Mouse (Mus musculus): ENCODE data around the gene Fam102b. TPM values are rescaled to one million over a fixed set of nuclear protein-coding genes. Genes with fewer than 3 reads are reported as not detected.
A peak's percentile ranks its signal among the peaks of the same experiment; 100 is the strongest.

Gene Fam102b
- 10 to 100 TPM; 14.8 to 18.0 TPM for total RNA-seq (2021)
- long read RNA-seq, experiment 1, full-length matches to known transcripts, result 2 of 3 reads
- long read RNA-seq, experiment 1, partial matches to known transcripts, result 0 of 3 reads
- long read RNA-seq, experiment 1, other reads (novel, unspliced or antisense), result 1 of 3 reads
- long read RNA-seq, experiment 2, full-length matches to known transcripts, result 3 of 3 reads
- long read RNA-seq, experiment 2, partial matches to known transcripts, result 0 of 3 reads
- long read RNA-seq, experiment 2, other reads (novel, unspliced or antisense), result 0 of 3 reads

- DNase-seq, result peak; percentile 96
These were observed at the start of gene Fam102b for GRCm38 (mm10) chr3:109027515-109027987. Gene Fam102b, minus strand, starts transcription at chr3:109027607.

GRCm38 (mm10) chr3:109062989-109063388 is 35.6 kb upstream of the Fam102b start:
- peak; percentile 46 for DNase-seq

GRCm38 (mm10) chr3:109062391-109062790 is 35.0 kb upstream of the Fam102b start:
- no peak for DNase-seq

- no peak for DNase-seq
These were observed 32.5 kb upstream of the Fam102b start for GRCm38 (mm10) chr3:109059903-109060302.

GRCm38 (mm10) chr3:109051946-109052331 is 24.5 kb upstream of the Fam102b start:
- DNase-seq, result no peak

GRCm38 (mm10) chr3:109051056-109051945 is 23.9 kb upstream of the Fam102b start:
- peak; percentile 21 for DNase-seq

- DNase-seq, result no peak
These were observed 20.4 kb upstream of the Fam102b start for GRCm38 (mm10) chr3:109047707-109048283.

GRCm38 (mm10) chr3:109046428-109046827 is 19.0 kb upstream of the Fam102b start:
- no peak for DNase-seq

GRCm38 (mm10) chr3:109043395-109043794 is 16.0 kb upstream of the Fam102b start:
- DNase-seq, result no peak

- DNase-seq, result no peak
These were observed 13.5 kb upstream of the Fam102b start for GRCm38 (mm10) chr3:109040908-109041307.

GRCm38 (mm10) chr3:109034411-109034810 is 7.0 kb upstream of the Fam102b start:
- DNase-seq, result peak; percentile 25

GRCm38 (mm10) chr3:109032306-109032705 is 4.9 kb upstream of the Fam102b start:
- DNase-seq, result no peak

GRCm38 (mm10) chr3:109031626-109032025 is 4.2 kb upstream of the Fam102b start:
- DNase-seq, result peak; percentile 16

GRCm38 (mm10) chr3:109030817-109031216 is 3.4 kb upstream of the Fam102b start:
- DNase-seq, result peak; percentile 21

- DNase-seq, result peak; percentile 31
These were observed 2.3 kb upstream of the Fam102b start for GRCm38 (mm10) chr3:109029661-109030060.

- DNase-seq, result peak; percentile 55
These were observed 376 bp downstream of the Fam102b start for GRCm38 (mm10) chr3:109026991-109027470.

GRCm38 (mm10) chr3:109026462-109026990 is 881 bp downstream of the Fam102b start:
- peak; percentile 15 for DNase-seq

- peak; percentile 82 for DNase-seq
These were observed 1.8 kb downstream of the Fam102b start for GRCm38 (mm10) chr3:109025579-109025978.

GRCm38 (mm10) chr3:109023066-109023465 is 4.3 kb downstream of the Fam102b start:
- DNase-seq, result no peak

GRCm38 (mm10) chr3:109021720-109022516 is 5.5 kb downstream of the Fam102b start:
- no peak for DNase-seq

GRCm38 (mm10) chr3:109018336-109018735 is 9.1 kb downstream of the Fam102b start:
- no peak for DNase-seq
